Mouse (Mus musculus) T-helper 17 cell (primary cell): ENCODE results near the gene Pcolce.

ENCODE experiments used
- in situ Hi-C, 2 experiments: fragments of 300-600 bp; cut with MboI, MseI; formaldehyde crosslinking; loops; 1 replicate in 1 of 2; 2 replicates in 1 of 2; pipeline ENCODE4 v1.15.1; 2025; ENCODE audit warnings: high pct_unique_total_duplicates in 2 of 2

Pcolce gene

DNA sequence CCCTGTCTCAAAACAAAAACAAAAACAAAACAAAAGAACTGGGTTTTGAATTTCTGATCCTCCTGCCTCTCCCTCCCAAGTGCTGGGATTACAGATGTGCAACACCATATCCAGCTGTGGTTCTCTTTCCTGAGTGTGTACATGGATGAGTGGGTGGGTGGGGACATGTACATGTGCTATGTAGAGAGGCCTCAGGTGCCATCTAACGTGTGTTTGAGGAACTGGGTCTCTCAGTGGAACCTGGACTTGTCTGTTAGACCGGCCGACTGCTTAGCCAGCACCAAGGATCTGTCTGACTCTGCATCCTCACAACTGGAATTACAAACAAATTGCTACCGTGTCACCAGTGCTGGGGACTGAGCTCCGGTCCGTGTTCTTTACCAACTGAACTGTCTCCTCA is 16.0 kb downstream of the Pcolce start:
- in situ Hi-C loops: no loop called here

- in situ Hi-C loops: no loop called here
Observed at GRCm38 (mm10) chr5:137596601-137597261, 16.9 kb downstream of the Pcolce start.

DNA sequence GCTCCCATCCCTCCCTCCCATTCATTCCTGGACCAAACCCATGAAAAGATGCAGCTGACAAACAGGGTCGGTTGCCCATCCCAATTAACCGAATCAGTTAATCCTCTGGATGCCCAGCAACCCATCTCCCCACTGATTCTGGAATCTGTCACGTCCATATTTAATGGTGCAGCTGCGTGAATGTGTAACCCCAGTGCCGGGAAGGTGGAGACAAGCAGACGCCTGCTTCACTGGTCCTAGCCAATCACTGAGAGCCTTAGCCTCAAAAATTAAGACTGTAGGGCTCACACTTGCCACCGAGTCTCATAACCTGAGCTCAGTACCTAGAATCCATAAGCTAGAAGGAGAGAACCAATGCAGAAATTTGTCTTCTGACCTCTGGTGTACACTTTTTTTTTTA is 17.7 kb downstream of the Pcolce start:
- in situ Hi-C loops: no loop called here

- in situ Hi-C loops: no loop called here
Observed at GRCm38 (mm10) chr5:137590507-137590906, 23.1 kb downstream of the Pcolce start.

DNA sequence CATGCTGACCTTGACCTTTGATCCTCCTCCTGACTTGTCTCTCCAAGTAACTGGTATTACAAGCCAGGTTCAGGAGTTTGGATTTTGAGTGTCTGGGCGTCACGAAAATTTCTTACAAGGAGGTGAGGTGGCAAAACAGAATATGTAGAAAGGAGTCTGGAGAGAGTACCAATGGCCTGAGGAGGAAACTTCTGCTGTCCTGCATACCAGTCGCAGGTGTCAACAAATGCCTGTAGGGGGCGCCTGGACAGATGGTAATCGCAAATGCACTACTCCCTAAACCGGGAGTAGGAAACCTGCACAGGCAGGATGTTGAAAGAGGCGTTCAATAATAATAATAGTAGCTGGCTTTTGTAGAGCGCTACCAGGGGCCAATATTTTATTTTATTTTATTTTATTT is 28.6 kb downstream of the Pcolce start:
- in situ Hi-C loops: no loop called here

GRCm38 (mm10) chr5:137583670-137584169 is 29.9 kb downstream of the Pcolce start:
- in situ Hi-C loops: no loop called here

DNA sequence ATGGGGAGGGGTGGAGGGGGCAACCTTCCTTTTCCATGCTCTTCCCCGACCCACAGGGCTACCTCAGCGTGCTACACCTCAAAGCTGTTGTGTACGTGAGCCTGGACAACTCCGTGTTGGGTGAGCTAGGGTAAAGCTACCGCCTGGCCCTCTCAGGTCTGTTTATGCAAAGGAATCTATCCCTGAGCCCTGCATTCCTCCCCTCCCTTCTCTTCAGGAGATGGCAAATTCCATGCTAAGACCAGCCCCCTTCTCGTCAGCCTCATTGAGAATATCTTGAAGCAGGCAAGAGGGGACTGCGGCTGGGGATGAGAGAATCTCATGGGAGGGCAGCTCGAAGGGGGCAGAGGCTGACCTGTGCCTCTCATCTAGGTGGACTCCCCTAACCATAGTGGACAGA is 30.9 kb downstream of the Pcolce start:
- in situ Hi-C loops: no loop called here

- in situ Hi-C loops: no loop called here
Observed at GRCm38 (mm10) chr5:137580246-137580645, 33.3 kb downstream of the Pcolce start.

GRCm38 (mm10) chr5:137574470-137574901 is 39.1 kb downstream of the Pcolce start:
- in situ Hi-C loops: no loop called here

- in situ Hi-C loops: no loop called here
Observed at GRCm38 (mm10) chr5:137570691-137571586, 42.6 kb downstream of the Pcolce start.

DNA sequence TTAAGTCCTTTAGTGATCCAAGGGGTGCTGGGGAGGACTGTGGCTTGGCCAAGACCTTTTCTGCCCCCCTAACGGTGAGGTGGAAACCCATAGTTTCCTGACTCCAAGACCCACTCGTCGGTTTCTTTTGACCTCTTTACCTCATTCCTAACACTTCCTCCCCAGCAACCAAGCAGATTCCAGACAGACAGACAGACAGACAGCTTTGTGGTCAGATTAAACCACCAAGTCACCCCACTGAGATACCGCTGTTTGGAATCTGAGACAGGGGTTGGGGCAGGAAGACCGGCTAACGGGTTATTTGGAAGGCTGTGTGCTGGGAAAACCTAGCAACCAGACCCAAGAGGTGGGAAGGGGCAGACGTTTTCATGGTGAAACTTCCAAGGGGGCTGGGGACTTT is 43.4 kb downstream of the Pcolce start:
- in situ Hi-C loops: no loop called here

- in situ Hi-C loops: no loop called here
Observed at GRCm38 (mm10) chr5:137569665-137570064, 43.9 kb downstream of the Pcolce start, which contains the start of gene Tfr2. Gene Tfr2 (plus strand): TSS chr5:137569840.

DNA sequence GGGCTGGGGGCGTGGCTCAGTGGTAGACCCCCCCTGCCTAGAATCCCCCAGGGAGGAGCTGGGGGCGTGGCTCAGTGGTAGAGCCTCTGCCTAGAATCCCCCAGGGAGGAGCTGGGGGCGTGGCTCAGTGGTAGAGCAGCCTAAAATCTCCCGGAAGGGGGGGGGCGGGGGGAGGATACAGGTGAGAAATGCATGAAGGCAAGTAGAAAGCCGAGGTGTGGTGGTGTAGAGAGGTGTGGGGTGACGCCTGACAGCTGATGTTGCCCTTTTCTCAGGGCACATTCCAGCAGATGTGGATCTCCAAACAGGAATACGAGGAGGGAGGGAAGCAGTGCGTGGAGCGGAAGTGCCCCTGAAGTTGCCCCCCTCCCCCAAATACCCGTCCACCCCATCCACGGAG is 44.6 kb downstream of the Pcolce start:
- in situ Hi-C loops: no loop called here

- in situ Hi-C loops: no loop called here
Observed at GRCm38 (mm10) chr5:137568223-137568798, 45.3 kb downstream of the Pcolce start.

- in situ Hi-C loops: no loop called here
Observed at GRCm38 (mm10) chr5:137566416-137566815, 47.2 kb downstream of the Pcolce start.

DNA sequence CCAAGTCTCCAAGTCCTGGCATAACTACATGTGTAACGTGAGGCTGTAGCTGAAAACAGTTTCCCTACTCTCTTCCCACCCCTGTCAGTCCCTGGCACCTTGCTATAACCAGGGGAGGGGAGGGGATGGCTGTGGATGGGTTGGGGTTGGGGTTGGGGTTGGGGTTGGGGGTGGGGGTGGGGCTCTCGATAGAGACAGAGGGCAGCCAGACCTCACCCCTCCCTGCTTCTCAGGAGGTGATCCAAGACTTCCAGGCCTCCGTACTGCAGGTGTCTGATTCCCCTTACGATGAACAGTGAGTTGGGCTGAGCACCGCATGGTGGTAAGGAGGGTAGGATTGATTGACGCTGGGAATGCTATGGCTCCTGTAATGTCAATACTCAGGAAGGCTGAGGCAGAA is 47.8 kb downstream of the Pcolce start:
- in situ Hi-C loops: no loop called here

DNA sequence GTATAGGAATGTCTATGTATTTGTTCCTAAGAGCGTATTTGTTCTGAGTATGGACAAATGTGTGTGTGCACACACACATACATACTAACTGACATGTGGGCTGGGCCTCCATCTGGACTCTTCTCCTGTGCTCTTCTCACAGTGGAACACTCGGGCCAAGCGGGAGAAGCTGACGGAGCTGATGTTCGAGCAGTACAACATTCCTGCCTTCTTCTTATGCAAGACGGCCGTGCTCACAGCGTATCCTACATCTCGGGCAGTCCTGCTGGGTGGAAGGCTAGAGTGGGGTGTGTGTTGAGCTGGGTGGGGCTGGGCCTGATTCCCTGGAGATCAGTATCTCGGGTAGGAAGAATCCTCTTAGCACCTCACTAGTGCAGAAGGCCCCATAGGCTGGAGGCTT is 50.6 kb downstream of the Pcolce start:
- in situ Hi-C loops: no loop called here

DNA sequence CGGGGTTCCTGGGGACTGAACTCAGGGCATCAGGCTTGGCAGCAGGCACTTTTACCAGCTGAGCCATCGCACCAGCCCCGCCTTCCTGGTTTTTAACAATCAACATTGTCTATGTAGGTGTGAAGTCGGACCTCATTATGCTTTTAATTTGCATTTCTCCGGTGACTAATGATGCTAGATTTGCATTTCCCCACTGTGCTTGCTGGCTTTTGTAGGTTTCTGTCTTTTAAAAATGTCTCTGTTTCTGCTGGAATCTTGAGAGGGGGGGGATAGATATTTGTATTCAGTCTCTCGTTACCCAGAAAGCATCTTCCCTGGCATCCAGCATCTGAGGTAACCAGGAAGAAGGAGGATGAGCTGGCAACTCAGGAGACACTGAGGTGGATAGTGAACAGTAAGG is 52.0 kb downstream of the Pcolce start:
- in situ Hi-C loops: no loop called here
